Mouse (Mus musculus): ENCODE measurements around the gene Abi1.
A peak's percentile ranks its signal among the peaks of the same experiment; 100 is the strongest.

- TF ChIP-seq POLR2A (IDR thresholded peaks at IDR 0.05; ENCODE audit: control insufficient read depth in 1 of 2, insufficient read depth in 1 of 2, low read depth in 1 of 2, low read length in 2 of 2, poor library complexity in 1 of 2) (peak in 1 of 2 experiments; percentile 95; a peak in 3 of 4 replicates), CTCF (IDR thresholded peaks at IDR 0.05 in 2 of 3, conservative IDR thresholded peaks at IDR 0.05 in 1 of 3; ENCODE audit: control insufficient read depth in 1 of 3, insufficient read depth in 1 of 3, low read depth in 2 of 3, low read length in 3 of 3, poor library complexity in 1 of 3, severe bottlenecking in 1 of 3) (no peak), EP300 (IDR thresholded peaks at IDR 0.05; ENCODE audit: low read depth in 1 of 2, low read length in 2 of 2) (peak in 1 of 2 experiments; percentile 48; a peak in 1 of 4 replicates)
Observed at GRCm38 (mm10) chr2:23067552-23068369, 27.7 kb upstream of the Abi1 start, which contains the start of gene Acbd5.
